Mouse (Mus musculus) embryonic facial prominence, embryonic 13.5 days (tissue): Measurements from ENCODE around the gene Olfr1181. TPM values are rescaled to one million over a fixed set of nuclear protein-coding genes. Genes with fewer than 3 reads are reported as not detected.
"Not testable (repeated sequence)": the region's sequence is repeated elsewhere in the genome, so short reads cannot be mapped to it uniquely, and the experiment has no call there.

ENCODE experiments used
- ATAC-seq: fragments of 200-750 bp; cut with Nextera tagmentation; 2 replicates; pipeline ENCODE4 v1.8.0; 2017; ENCODE audit warnings: low read depth; ENCODE audit not compliant: insufficient number of reproducible peaks, insufficient read depth, low FRiP score, low TSS enrichment
- H3K27ac ChIP-seq: fragments of 300-500 bp; sonication (generic); 2 replicates; pipeline ENCODE4 v1.5.1; 2015; ENCODE audit warnings: moderate library complexity, mild to moderate bottlenecking, inconsistent platforms
- H3K27me3 ChIP-seq: fragments of 300-500 bp; sonication (generic); 2 replicates; pipeline ENCODE4 v1.6.1; 2015; ENCODE audit warnings: mild to moderate bottlenecking, inconsistent platforms
- H3K36me3 ChIP-seq: fragments of 300-500 bp; sonication (generic); 2 replicates; pipeline ENCODE4 v1.6.1; 2015; ENCODE audit warnings: mild to moderate bottlenecking, inconsistent platforms
- H3K4me1 ChIP-seq: fragments of 300-500 bp; sonication (generic); 2 replicates; pipeline ENCODE4 v1.6.1; 2015; ENCODE audit warnings: inconsistent platforms
- H3K4me2 ChIP-seq: fragments of 300-500 bp; sonication (generic); 2 replicates; pipeline ENCODE4 v1.6.1; 2015; ENCODE audit warnings: moderate library complexity, mild to moderate bottlenecking, inconsistent platforms
- H3K4me3 ChIP-seq: fragments of 300-500 bp; sonication (generic); 2 replicates; pipeline ENCODE4 v1.5.1; 2015; ENCODE audit warnings: mild to moderate bottlenecking, inconsistent platforms
- H3K9ac ChIP-seq: fragments of 300-500 bp; sonication (generic); 2 replicates; pipeline ENCODE4 v1.6.1; 2015; ENCODE audit warnings: mild to moderate bottlenecking, inconsistent platforms
- H3K9me3 ChIP-seq: fragments of 300-500 bp; sonication (generic); 2 replicates; pipeline ENCODE4 v1.6.1; 2016; ENCODE audit warnings: inconsistent platforms
- WGBS: fragments of 180-500 bp; shearing (Covaris S2); methylation state at CpG from one replicate; pipeline ENCODE4 v1.1.7; 2015; ENCODE audit warnings: mixed read lengths; 5-methylcytosine and 5-hydroxymethylcytosine counted together
- polyA plus RNA-seq: library from polyadenylated mRNA; unstranded; fragments of >200 nt; fragmentation: Nextera tagmentation; extraction: Ambion mirVana; gene quantifications from 2 replicates; pipeline ENCODE4 v1.2.1, GENCODE M21; 2015

The Olfr1181 gene
- not detected in 2 replicates for polyA plus RNA-seq

DNA sequence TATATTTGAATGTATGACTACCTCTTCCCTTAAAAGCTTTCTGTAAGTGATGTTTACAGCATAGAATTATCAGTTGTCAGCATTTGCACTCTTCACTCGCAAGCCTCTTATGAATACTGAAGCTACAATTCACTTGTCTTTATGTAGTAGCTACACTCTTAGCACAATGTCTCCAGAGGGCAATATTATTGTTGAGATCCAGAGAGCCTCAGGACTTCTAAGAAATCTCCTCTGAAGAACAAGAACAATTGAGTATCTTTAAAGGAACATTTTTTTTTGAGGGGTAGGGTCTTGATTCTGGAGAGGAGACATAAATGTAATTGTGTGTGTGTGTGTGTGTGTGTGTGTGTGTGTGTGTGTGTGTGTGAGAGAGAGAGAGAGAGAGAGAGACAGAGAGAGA, at the start of gene Olfr1181:
Olfr1181 (minus strand) TSS at position 101 of the 400 bp plus-strand sequence.
- H3K27me3 ChIP-seq, result no peaks in the 10 kb centered on the region
- no peak within 1 kb of the TSS for H3K27ac ChIP-seq
- H3K9me3 ChIP-seq, result no peaks in the 10 kb centered on the region
- no peak for ATAC-seq
- H3K4me1 ChIP-seq, result no peaks in the 10 kb centered on the region
- no peak within 1 kb of the TSS for H3K4me2 ChIP-seq
- H3K9ac ChIP-seq, result no peak within 1 kb of the TSS
- H3K4me3 ChIP-seq, result no peak within 1 kb of the TSS
- WGBS, result 89% methylated on average over 1 of the region's 1 CpGs
- H3K36me3 ChIP-seq, result no peaks in the 10 kb centered on the region

DNA sequence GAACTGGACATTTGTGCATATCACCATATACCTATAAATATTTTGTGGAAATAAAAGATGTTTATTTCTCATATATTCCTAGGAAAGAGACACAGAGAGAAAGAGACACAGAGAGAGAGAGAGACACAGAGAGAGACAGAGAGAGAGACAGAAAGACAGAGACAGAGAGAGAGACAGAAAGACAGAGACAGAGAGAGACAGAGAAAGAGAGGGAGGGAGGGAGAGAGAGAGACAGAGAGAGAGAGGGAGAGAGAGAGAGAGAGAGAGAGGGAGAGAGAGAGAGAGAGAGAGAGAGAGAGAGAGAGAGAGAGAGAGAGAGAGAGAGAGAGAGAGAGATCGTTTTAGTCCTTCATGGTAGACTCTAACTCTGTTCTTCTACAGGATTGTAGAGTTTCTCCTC, 28.6 kb upstream of the Olfr1181 start, which contains the start of gene Olfr1183:
Olfr1183 (plus strand) TSS at position 301 of the 400 bp plus-strand sequence.
- H3K36me3 ChIP-seq, H3K9me3 ChIP-seq, H3K4me1 ChIP-seq, H3K27me3 ChIP-seq, H3K4me3 ChIP-seq, H3K9ac ChIP-seq, H3K4me2 ChIP-seq, H3K27ac ChIP-seq, ATAC-seq: not testable (repeated sequence)
- WGBS, result 74% methylated on average over 1 of the region's 1 CpGs

DNA sequence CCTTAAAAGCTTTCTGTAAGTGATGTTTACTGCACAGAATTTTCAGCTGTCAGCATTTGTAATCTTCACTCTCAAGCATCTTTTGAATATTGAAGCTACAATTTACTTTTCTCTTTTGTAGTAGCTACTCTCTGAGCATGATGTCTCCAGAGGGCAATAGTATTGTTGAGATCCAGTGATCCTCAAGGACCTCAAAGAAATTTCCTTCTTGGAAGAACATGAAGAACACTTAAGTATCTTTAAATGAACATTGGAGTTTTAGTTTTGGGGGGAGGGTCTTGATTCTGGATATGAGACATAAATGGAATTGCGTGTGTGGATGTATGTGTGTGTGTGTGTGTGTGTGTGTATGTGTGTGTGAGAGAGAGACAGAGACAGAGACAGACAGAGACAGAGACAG, 23.1 kb upstream of the Olfr1181 start, which contains the start of gene Gm13757:
Gm13757 (minus strand) TSS at position 101 of the 400 bp plus-strand sequence.
- Histone ChIP-seq H3K36me3 (no peaks in the 10 kb centered on the region), H3K27me3 (no peaks in the 10 kb centered on the region), H3K27ac (no peak within 1 kb of the TSS), H3K9ac (no peak within 1 kb of the TSS), H3K4me3 (no peak within 1 kb of the TSS), H3K9me3 (no peaks in the 10 kb centered on the region), H3K4me2 (no peak within 1 kb of the TSS), H3K4me1 (no peaks in the 10 kb centered on the region)
- no peak for ATAC-seq
- WGBS, result 81% methylated on average over 1 of the region's 1 CpGs

DNA sequence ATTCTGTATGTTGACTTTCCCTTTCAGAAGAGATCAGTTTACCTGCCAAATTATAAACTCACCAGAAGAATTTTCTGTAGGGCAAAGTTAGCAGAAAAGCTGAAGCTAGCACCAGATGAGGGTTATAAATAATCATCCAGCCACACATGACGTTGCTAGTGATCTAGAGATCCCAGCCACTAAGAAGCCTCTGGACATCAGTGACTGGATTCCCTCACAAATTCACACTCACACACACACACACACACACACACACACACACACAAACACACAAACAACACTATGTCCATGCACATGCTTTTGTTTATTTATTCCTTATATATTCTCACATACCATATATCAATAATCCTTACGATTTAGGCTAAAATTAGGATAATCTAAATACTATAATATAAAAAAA, 6.9 kb downstream of the Olfr1181 start, which contains the start of gene Olfr1180:
Olfr1180 (minus strand) TSS at position 101 of the 400 bp plus-strand sequence.
- no peaks in the 10 kb centered on the region for H3K4me1 ChIP-seq
- no peaks in the 10 kb centered on the region for H3K9me3 ChIP-seq
- no peaks in the 10 kb centered on the region for H3K27me3 ChIP-seq
- H3K4me2 ChIP-seq, result no peak within 1 kb of the TSS
- H3K36me3 ChIP-seq, result no peaks in the 10 kb centered on the region
- H3K27ac ChIP-seq, result no peak within 1 kb of the TSS
- no peak within 1 kb of the TSS for H3K4me3 ChIP-seq
- no peak within 1 kb of the TSS for H3K9ac ChIP-seq
- WGBS, result 76% methylated on average over 2 of the region's 2 CpGs
- no peak for ATAC-seq

DNA sequence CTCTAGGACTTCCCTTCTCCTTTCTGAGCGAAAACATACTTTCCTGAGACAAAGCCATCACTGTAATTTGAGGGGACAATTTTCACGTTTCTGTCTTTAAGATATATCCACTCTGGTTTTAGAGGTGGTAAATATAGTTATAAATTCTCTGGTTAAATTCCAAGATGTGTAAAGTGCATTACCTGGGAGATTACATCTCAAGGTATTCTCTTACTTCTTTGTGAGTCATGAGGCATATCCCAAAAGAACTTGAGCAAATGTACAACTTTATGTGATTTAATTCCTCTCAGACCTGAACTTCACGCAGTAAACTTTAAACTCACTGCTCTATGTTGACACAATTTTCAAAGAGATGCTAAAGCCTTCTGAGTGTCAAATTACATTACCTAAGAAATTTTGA, 19.6 kb downstream of the Olfr1181 start, which contains the start of gene Olfr1179:
Olfr1179 (minus strand) TSS at position 101 of the 400 bp plus-strand sequence.
- Histone ChIP-seq H3K4me3 (no peak within 1 kb of the TSS), H3K4me2 (no peak within 1 kb of the TSS), H3K27ac (no peak within 1 kb of the TSS), H3K27me3 (no peaks in the 10 kb centered on the region), H3K36me3 (no peaks in the 10 kb centered on the region), H3K9me3 (no peaks in the 10 kb centered on the region), H3K9ac (no peak within 1 kb of the TSS), H3K4me1 (no peaks in the 10 kb centered on the region)
- 72% methylated on average over 3 of the region's 3 CpGs for WGBS
- ATAC-seq, result no peak

DNA sequence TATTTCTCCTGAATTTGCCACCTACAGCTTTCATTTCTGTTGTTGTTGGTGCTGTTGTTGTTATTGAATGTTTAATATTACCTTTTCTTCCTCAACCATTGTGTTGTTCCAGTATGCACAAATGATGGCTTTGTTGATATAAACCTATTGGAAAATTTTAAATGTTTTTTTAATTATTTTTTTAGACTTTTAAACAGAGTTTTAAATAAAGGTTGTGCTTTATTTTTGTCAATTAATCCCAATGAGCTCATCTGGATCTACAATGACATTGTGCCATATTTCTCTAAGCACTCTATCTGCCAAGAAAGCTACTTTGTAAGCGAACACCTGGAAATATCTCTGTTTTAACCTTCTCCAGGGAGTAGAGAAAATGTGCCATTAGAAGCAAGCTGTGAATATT, 39.2 kb downstream of the Olfr1181 start, which contains the start of gene Olfr1178:
Olfr1178 (plus strand) TSS at position 301 of the 400 bp plus-strand sequence.
- no peaks in the 10 kb centered on the region for H3K9me3 ChIP-seq
- H3K4me1 ChIP-seq, result no peaks in the 10 kb centered on the region
- no peak for ATAC-seq
- H3K27ac ChIP-seq, result no peak within 1 kb of the TSS
- H3K4me3 ChIP-seq, result no peak within 1 kb of the TSS
- 83% methylated on average over 1 of the region's 1 CpGs for WGBS
- H3K36me3 ChIP-seq, result no peaks in the 10 kb centered on the region
- H3K9ac ChIP-seq, result no peak within 1 kb of the TSS
- H3K27me3 ChIP-seq, result no peaks in the 10 kb centered on the region
- no peak within 1 kb of the TSS for H3K4me2 ChIP-seq

Other genes with a start within 250 kb of the Olfr1181 start
- not detected in 2 replicates for gene Olfr1168, start 244.3 kb downstream of the Olfr1181 start, polyA plus RNA-seq
- gene Olfr1170, start 197.8 kb downstream of the Olfr1181 start, polyA plus RNA-seq, result not detected in 2 replicates
- 0.06 TPM in 1 of 2 replicates, not detected in the other for gene Olfr1173, start 146.3 kb downstream of the Olfr1181 start, polyA plus RNA-seq
- not detected in 2 replicates for gene Olfr1174-ps, start 111.0 kb downstream of the Olfr1181 start, polyA plus RNA-seq
- gene Olfr1175-ps, start 99.0 kb downstream of the Olfr1181 start, polyA plus RNA-seq, result not detected in 2 replicates
- gene Olfr1176, start 89.5 kb downstream of the Olfr1181 start, polyA plus RNA-seq, result not detected in 2 replicates
- not detected in 2 replicates for gene Olfr1177-ps, start 79.7 kb downstream of the Olfr1181 start, polyA plus RNA-seq
- not detected in 2 replicates for gene Olfr1178, start 39.1 kb downstream of the Olfr1181 start, polyA plus RNA-seq
- gene Olfr1179, start 19.7 kb downstream of the Olfr1181 start, polyA plus RNA-seq, result not detected in 2 replicates
- gene Olfr1180, start 7.0 kb downstream of the Olfr1181 start, polyA plus RNA-seq, result not detected in 2 replicates
- gene Gm13757, start 23.0 kb upstream of the Olfr1181 start, polyA plus RNA-seq, result not detected in 2 replicates
- not detected in 2 replicates for gene Olfr1183, start 28.7 kb upstream of the Olfr1181 start, polyA plus RNA-seq
- gene Olfr1184, start 57.4 kb upstream of the Olfr1181 start, polyA plus RNA-seq, result not detected in 2 replicates
- gene Olfr1185-ps1, start 67.1 kb upstream of the Olfr1181 start, polyA plus RNA-seq, result not detected in 2 replicates
- gene Olfr1186, start 92.4 kb upstream of the Olfr1181 start, polyA plus RNA-seq, result not detected in 2 replicates
- not detected in 2 replicates for gene Olfr1188, start 130.8 kb upstream of the Olfr1181 start, polyA plus RNA-seq
- not detected in 2 replicates for gene Olfr1189, start 160.3 kb upstream of the Olfr1181 start, polyA plus RNA-seq
- gene Olfr1191-ps1, start 214.4 kb upstream of the Olfr1181 start, polyA plus RNA-seq, result not detected in 2 replicates
- not detected in 2 replicates for gene Olfr1192-ps1, start 222.3 kb upstream of the Olfr1181 start, polyA plus RNA-seq
- gene Olfr1193, start 249.5 kb upstream of the Olfr1181 start, polyA plus RNA-seq, result not detected in 2 replicates